Mouse (Mus musculus) embryonic facial prominence, embryonic 13.5 days (tissue): ENCODE results near the gene Hbs1l. TPM values are rescaled to one million over a fixed set of nuclear protein-coding genes. Genes with fewer than 3 reads are reported as not detected.

ENCODE experiments used
- ATAC-seq: fragments of 200-750 bp; cut with Nextera tagmentation; 2 replicates; pipeline ENCODE4 v1.8.0; 2017; ENCODE audit warnings: low read depth; ENCODE audit not compliant: insufficient number of reproducible peaks, insufficient read depth, low FRiP score, low TSS enrichment
- H3K27ac ChIP-seq: fragments of 300-500 bp; sonication (generic); 2 replicates; pipeline ENCODE4 v1.5.1; 2015; ENCODE audit warnings: moderate library complexity, mild to moderate bottlenecking, inconsistent platforms
- H3K27me3 ChIP-seq: fragments of 300-500 bp; sonication (generic); 2 replicates; pipeline ENCODE4 v1.6.1; 2015; ENCODE audit warnings: mild to moderate bottlenecking, inconsistent platforms
- H3K36me3 ChIP-seq: fragments of 300-500 bp; sonication (generic); 2 replicates; pipeline ENCODE4 v1.6.1; 2015; ENCODE audit warnings: mild to moderate bottlenecking, inconsistent platforms
- H3K4me1 ChIP-seq: fragments of 300-500 bp; sonication (generic); 2 replicates; pipeline ENCODE4 v1.6.1; 2015; ENCODE audit warnings: inconsistent platforms
- H3K4me2 ChIP-seq: fragments of 300-500 bp; sonication (generic); 2 replicates; pipeline ENCODE4 v1.6.1; 2015; ENCODE audit warnings: moderate library complexity, mild to moderate bottlenecking, inconsistent platforms
- H3K4me3 ChIP-seq: fragments of 300-500 bp; sonication (generic); 2 replicates; pipeline ENCODE4 v1.5.1; 2015; ENCODE audit warnings: mild to moderate bottlenecking, inconsistent platforms
- H3K9ac ChIP-seq: fragments of 300-500 bp; sonication (generic); 2 replicates; pipeline ENCODE4 v1.6.1; 2015; ENCODE audit warnings: mild to moderate bottlenecking, inconsistent platforms
- H3K9me3 ChIP-seq: fragments of 300-500 bp; sonication (generic); 2 replicates; pipeline ENCODE4 v1.6.1; 2016; ENCODE audit warnings: inconsistent platforms
- WGBS: fragments of 180-500 bp; shearing (Covaris S2); methylation state at CpG from one replicate; pipeline ENCODE4 v1.1.7; 2015; ENCODE audit warnings: mixed read lengths; 5-methylcytosine and 5-hydroxymethylcytosine counted together
- polyA plus RNA-seq: library from polyadenylated mRNA; unstranded; fragments of >200 nt; fragmentation: Nextera tagmentation; extraction: Ambion mirVana; gene quantifications from 2 replicates; pipeline ENCODE4 v1.2.1, GENCODE M21; 2015

Gene Hbs1l
- polyA plus RNA-seq, 1 experiment from 2014 or later = 88.0 TPM

DNA sequence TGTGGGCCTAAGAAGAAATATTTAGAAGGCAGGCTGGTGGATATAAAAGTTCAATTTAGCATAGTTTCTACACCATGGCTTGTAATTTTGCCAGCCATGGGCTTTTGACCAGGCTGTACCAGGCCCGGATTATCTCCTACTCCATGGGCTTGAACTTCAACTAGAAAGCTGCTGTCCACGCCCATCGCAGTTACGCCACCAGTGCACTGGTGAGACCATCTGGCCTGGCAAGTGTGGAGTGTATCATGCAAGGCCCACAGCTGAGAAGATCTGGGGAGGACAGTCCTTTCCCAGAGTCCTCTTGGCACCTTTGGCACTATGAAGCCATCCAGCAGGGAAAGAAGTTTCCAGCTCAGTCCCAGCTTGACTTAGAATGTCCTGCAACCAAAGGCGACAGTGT lies 120.4 kb downstream of the Hbs1l start:
- H3K27me3 ChIP-seq = no peaks in the 10 kb centered on the region
- H3K9me3 ChIP-seq = no peaks in the 10 kb centered on the region
- no peak overlapping the region for H3K9ac ChIP-seq
- no peak overlapping the region for H3K4me3 ChIP-seq
- no peaks in the 10 kb centered on the region; the same call in 1 of the 2 replicates for H3K4me1 ChIP-seq
- ATAC-seq = no peak
- 92% methylated on average over 5 of the region's 5 CpGs for WGBS
- H3K4me2 ChIP-seq = no peak overlapping the region
- H3K27ac ChIP-seq = no peak overlapping the region
- no peaks in the 10 kb centered on the region for H3K36me3 ChIP-seq

Other genes starting within 250 kb of the Hbs1l start
- gene Myb, start 135.0 kb upstream of the Hbs1l start, polyA plus RNA-seq = 4.5 and 6.2 TPM in 2 replicates
- 0.44 TPM in 1 of 2 replicates, not detected in the other for gene Aldh8a1, start 81.3 kb downstream of the Hbs1l start, polyA plus RNA-seq